Mouse (Mus musculus) olfactory bulb, adult 2 months (tissue): ENCODE data around the gene Tbc1d10c.

Experiments used
- CTCF ChIP-seq: fragments of 200-500 bp; IDR thresholded peaks from 2 replicates; pipeline ENCODE4 v1.5.1; 2012; ENCODE audit warnings: low read depth, mild to moderate bottlenecking, low read length, moderate library complexity; ENCODE audit not compliant: insufficient read depth
- POLR2A ChIP-seq: fragments of 200-500 bp; IDR thresholded peaks from 2 replicates; pipeline ENCODE4 v1.6.1; 2012; ENCODE audit warnings: mild to moderate bottlenecking, low read depth, low read length, moderate library complexity; ENCODE audit not compliant: insufficient read depth

DNA sequence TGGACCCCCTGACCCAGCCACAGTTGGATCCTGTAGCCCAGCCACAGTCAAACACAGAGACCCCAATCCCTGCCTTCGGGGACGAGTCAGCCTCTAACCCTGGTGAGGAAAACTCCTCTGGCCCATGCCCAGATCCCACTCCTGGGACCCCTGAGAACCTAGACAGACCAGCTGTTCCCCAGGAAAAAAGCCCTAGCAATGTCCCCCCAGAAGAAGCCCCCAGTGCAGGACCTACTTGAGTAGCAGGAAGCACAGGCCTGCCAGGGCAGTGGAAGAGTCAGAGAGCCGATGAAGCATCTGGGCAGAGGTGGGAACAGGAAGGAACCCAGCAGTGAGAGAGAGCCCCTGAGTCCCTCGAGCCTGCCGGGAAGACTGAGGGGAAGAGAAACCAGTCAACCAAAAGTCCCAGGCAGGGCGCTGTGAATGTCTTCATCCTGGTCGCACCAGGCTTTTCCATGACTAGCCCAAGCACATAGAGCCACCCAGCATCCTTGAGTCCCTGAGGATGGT lies 47.3 kb downstream of the Tbc1d10c start, which contains the start of gene Cabp4:
- TF ChIP-seq POLR2A (no peak), CTCF (no peak)
